Mouse (Mus musculus): Measurements from ENCODE around the gene Klhl8. TPM values are rescaled to one million over a fixed set of nuclear protein-coding genes. Genes with fewer than 3 reads are reported as not detected.

The Klhl8 gene
- polyA plus RNA-seq, 1 experiment from 2014 or later: 4.3 TPM

GRCm38 (mm10) chr5:103854041-103854806, 56.8 kb downstream of the Klhl8 start:
- Histone ChIP-seq H3K4me1 (replicated peaks; ENCODE audit: control insufficient read depth, insufficient read depth, low read length) (no peaks in the 10 kb centered on the region), H3K27me3 (replicated peaks; ENCODE audit: control insufficient read depth, insufficient read depth, low read length) (no peaks in the 10 kb centered on the region), H3K4me3 (ENCODE audit: low read depth, low read length) (no peak overlapping the region), H3K36me3 (ENCODE audit: control insufficient read depth, insufficient read depth) (peaks cover 48% of the 10 kb centered on the region), H3K9ac (ENCODE audit: low read depth, low read length) (no peak overlapping the region), H3K9me3 (ENCODE audit: control insufficient read depth) (no peaks in the 10 kb centered on the region), H3K4me2 (replicated peaks; ENCODE audit: low read depth) (no peak overlapping the region), H3K27ac (ENCODE audit: low read depth, low read length) (no peak overlapping the region)
- WGBS: 74% methylated on average over 17 of the region's 17 CpGs
- peak; percentile 36; the same call in 1 of the 2 replicates for TF ChIP-seq CTCF (IDR thresholded peaks at IDR 0.05; ENCODE audit: low read depth)
- no peak for ATAC-seq

- H3K9ac ChIP-seq (ENCODE audit: low read depth, low read length): no peak overlapping the region
- 86% methylated on average over 4 of the region's 4 CpGs for WGBS
- no peak overlapping the region for H3K4me2 ChIP-seq (replicated peaks; ENCODE audit: low read depth)
- no peaks in the 10 kb centered on the region for H3K4me1 ChIP-seq (replicated peaks; ENCODE audit: control insufficient read depth, insufficient read depth, low read length)
- no peaks in the 10 kb centered on the region for H3K27me3 ChIP-seq (replicated peaks; ENCODE audit: control insufficient read depth, insufficient read depth, low read length)
- no peak overlapping the region for H3K4me3 ChIP-seq (ENCODE audit: low read depth, low read length)
- no peak for ATAC-seq
- no peak for TF ChIP-seq CTCF (IDR thresholded peaks at IDR 0.05; ENCODE audit: low read depth)
- H3K27ac ChIP-seq (ENCODE audit: low read depth, low read length): no peak overlapping the region
- peaks cover 60% of the 10 kb centered on the region for H3K36me3 ChIP-seq (ENCODE audit: control insufficient read depth, insufficient read depth)
- H3K9me3 ChIP-seq (ENCODE audit: control insufficient read depth): no peaks in the 10 kb centered on the region
Observed at GRCm38 (mm10) chr5:103852756-103853549, 58.1 kb downstream of the Klhl8 start.

GRCm38 (mm10) chr5:103848546-103848945, 62.5 kb downstream of the Klhl8 start:
- no peaks in the 10 kb centered on the region for H3K27me3 ChIP-seq (replicated peaks; ENCODE audit: control insufficient read depth, insufficient read depth, low read length)
- no peak overlapping the region for H3K4me2 ChIP-seq (replicated peaks; ENCODE audit: low read depth)
- no peak overlapping the region for H3K9ac ChIP-seq (ENCODE audit: low read depth, low read length)
- H3K36me3 ChIP-seq (ENCODE audit: control insufficient read depth, insufficient read depth): peaks cover 87% of the 10 kb centered on the region
- ATAC-seq: peak; percentile 70
- no peaks in the 10 kb centered on the region for H3K9me3 ChIP-seq (ENCODE audit: control insufficient read depth)
- no peak for TF ChIP-seq CTCF (IDR thresholded peaks at IDR 0.05; ENCODE audit: low read depth)
- H3K27ac ChIP-seq (ENCODE audit: low read depth, low read length): 0 out of 2 replicates have a peak overlapping the region, but pooled peaks have one; percentile 50
- H3K4me1 ChIP-seq (replicated peaks; ENCODE audit: control insufficient read depth, insufficient read depth, low read length): no peaks in the 10 kb centered on the region
- no peak overlapping the region for H3K4me3 ChIP-seq (ENCODE audit: low read depth, low read length)
- 78% methylated on average over 8 of the region's 8 CpGs for WGBS

- H3K27me3 ChIP-seq (replicated peaks; ENCODE audit: control insufficient read depth, insufficient read depth, low read length): no peaks in the 10 kb centered on the region
- no peak for ATAC-seq
- no peaks in the 10 kb centered on the region for H3K4me1 ChIP-seq (replicated peaks; ENCODE audit: control insufficient read depth, insufficient read depth, low read length)
- no peak overlapping the region for H3K9ac ChIP-seq (ENCODE audit: low read depth, low read length)
- TF ChIP-seq CTCF (IDR thresholded peaks at IDR 0.05; ENCODE audit: low read depth): no peak
- peaks cover 94% of the 10 kb centered on the region for H3K36me3 ChIP-seq (ENCODE audit: control insufficient read depth, insufficient read depth)
- WGBS: 74% methylated on average over 5 of the region's 5 CpGs
- no peak overlapping the region for H3K27ac ChIP-seq (ENCODE audit: low read depth, low read length)
- H3K9me3 ChIP-seq (ENCODE audit: control insufficient read depth): no peaks in the 10 kb centered on the region
- no peak overlapping the region for H3K4me2 ChIP-seq (replicated peaks; ENCODE audit: low read depth)
- H3K4me3 ChIP-seq (ENCODE audit: low read depth, low read length): no peak overlapping the region
Observed at GRCm38 (mm10) chr5:103846609-103847008, 64.5 kb downstream of the Klhl8 start.

GRCm38 (mm10) chr5:103846154-103846551, 64.9 kb downstream of the Klhl8 start:
- Histone ChIP-seq H3K4me2 (replicated peaks; ENCODE audit: low read depth) (no peak overlapping the region), H3K9ac (ENCODE audit: low read depth, low read length) (no peak overlapping the region), H3K36me3 (ENCODE audit: control insufficient read depth, insufficient read depth) (peaks cover 94% of the 10 kb centered on the region), H3K9me3 (ENCODE audit: control insufficient read depth) (no peaks in the 10 kb centered on the region), H3K27me3 (replicated peaks; ENCODE audit: control insufficient read depth, insufficient read depth, low read length) (no peaks in the 10 kb centered on the region), H3K4me3 (ENCODE audit: low read depth, low read length) (no peak overlapping the region), H3K4me1 (replicated peaks; ENCODE audit: control insufficient read depth, insufficient read depth, low read length) (no peaks in the 10 kb centered on the region), H3K27ac (ENCODE audit: low read depth, low read length) (no peak overlapping the region)
- ATAC-seq: no peak
- WGBS: 88% methylated on average over 10 of the region's 10 CpGs
- no peak for TF ChIP-seq CTCF (IDR thresholded peaks at IDR 0.05; ENCODE audit: low read depth)

- WGBS: 85% methylated on average over 19 of the region's 19 CpGs
- Histone ChIP-seq H3K4me3 (ENCODE audit: low read depth, low read length) (no peak overlapping the region), H3K4me1 (replicated peaks; ENCODE audit: control insufficient read depth, insufficient read depth, low read length) (no peaks in the 10 kb centered on the region), H3K9ac (ENCODE audit: low read depth, low read length) (no peak overlapping the region), H3K27ac (ENCODE audit: low read depth, low read length) (no peak overlapping the region), H3K36me3 (ENCODE audit: control insufficient read depth, insufficient read depth) (peaks cover 91% of the 10 kb centered on the region), H3K9me3 (ENCODE audit: control insufficient read depth) (no peaks in the 10 kb centered on the region), H3K4me2 (replicated peaks; ENCODE audit: low read depth) (no peak overlapping the region), H3K27me3 (replicated peaks; ENCODE audit: control insufficient read depth, insufficient read depth, low read length) (no peaks in the 10 kb centered on the region)
- ATAC-seq: no peak
- TF ChIP-seq CTCF (IDR thresholded peaks at IDR 0.05; ENCODE audit: low read depth): no peak
Observed at GRCm38 (mm10) chr5:103845418-103846153, 65.5 kb downstream of the Klhl8 start.

Data from intestine, postnatal 0 days (tissue).